Mouse (Mus musculus) myocyte (in vitro differentiated cells): ENCODE data around the gene Spns2.

ENCODE experiments used
- CEBPB ChIP-seq: IDR thresholded peaks from 2 replicates; pipeline ENCODE4 v1.6.1; 2011; ENCODE audit warnings: mild to moderate bottlenecking, moderate library complexity; ENCODE audit not compliant: poor library complexity, insufficient read depth, severe bottlenecking
- MAX ChIP-seq: IDR thresholded peaks from one replicate; pipeline ENCODE4 v1.6.1; 2011; ENCODE audit warnings: low read depth, mild to moderate bottlenecking, control low read depth
- POLR2A ChIP-seq: IDR thresholded peaks from one replicate; pipeline ENCODE4 v1.6.1; 2011; ENCODE audit warnings: low read depth, mild to moderate bottlenecking, control low read depth, moderate library complexity; ENCODE audit not compliant: insufficient read length
- POLR2AphosphoS2 ChIP-seq: IDR thresholded peaks from one replicate; pipeline ENCODE4 v1.6.1; 2011; ENCODE audit warnings: low read depth, control low read depth; ENCODE audit not compliant: insufficient read length
- TCF12 ChIP-seq: IDR thresholded peaks from one replicate; pipeline ENCODE4 v1.6.1; 2011; ENCODE audit warnings: mild to moderate bottlenecking, control low read depth; ENCODE audit not compliant: poor library complexity, insufficient read depth, severe bottlenecking
- USF1 ChIP-seq: IDR thresholded peaks from one replicate; pipeline ENCODE4 v1.6.1; 2011; ENCODE audit warnings: low read depth, mild to moderate bottlenecking, control low read depth, moderate library complexity

DNA sequence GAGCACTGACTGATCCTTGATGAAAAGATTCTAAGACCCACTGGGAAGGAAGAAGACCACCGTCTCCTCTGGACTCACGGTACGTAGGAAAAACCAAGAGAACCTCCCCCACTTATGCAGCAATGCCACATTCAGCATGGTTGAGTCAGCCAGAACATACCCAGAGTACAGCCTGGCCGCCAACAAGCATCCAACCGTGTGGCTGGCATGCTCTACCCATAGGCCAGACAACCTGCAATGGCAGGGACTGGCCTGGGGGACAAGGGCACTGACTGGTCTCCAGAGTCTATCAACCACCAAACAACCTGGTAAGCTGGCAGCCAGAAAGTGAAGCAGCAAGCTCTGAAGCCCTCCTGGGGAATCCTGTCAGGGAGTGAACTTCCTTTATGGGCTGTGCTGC, 18.9 kb upstream of the Spns2 start:
- TF ChIP-seq TCF12 (no peak), POLR2A (no peak), POLR2AphosphoS2 (no peak), USF1 (no peak), CEBPB (no peak), MAX (no peak)
